Mouse (Mus musculus) adrenal gland, postnatal 4 days (tissue): ENCODE results near the gene Sorcs2. TPM values are rescaled to one million over a fixed set of nuclear protein-coding genes. Genes with fewer than 3 reads are reported as not detected.
"Not testable (repeated sequence)": the region's sequence is repeated elsewhere in the genome, so short reads cannot be mapped to it uniquely, and the experiment has no call there.

Experiments used
- DNase-seq, 2 experiments: peaks; one replicate each; pipeline ENCODE4 v3.0.0; 2021 to 2022; ENCODE audit warnings: low spot score in 2 of 2, mixed read lengths in 2 of 2
- total RNA-seq, 2 experiments: library from RNA; stranded (reverse); gene quantifications; 2 replicates each; pipeline ENCODE4 v1.2.3; 2021

Gene Sorcs2
- total RNA-seq, 2 experiments from 2014 or later = 33.0 to 35.5 TPM

GRCm38 (mm10) chr5:36252746-36253504 is 145.0 kb downstream of the Sorcs2 start:
- no peak for DNase-seq

GRCm38 (mm10) chr5:36248022-36248421 is 149.9 kb downstream of the Sorcs2 start:
- no peak for DNase-seq

GRCm38 (mm10) chr5:36237526-36237925 is 160.4 kb downstream of the Sorcs2 start:
- DNase-seq = not testable (repeated sequence)

GRCm38 (mm10) chr5:36230301-36230780 is 167.6 kb downstream of the Sorcs2 start:
- DNase-seq = no peak

- DNase-seq = no peak
Measured at GRCm38 (mm10) chr5:36228405-36229370, 169.3 kb downstream of the Sorcs2 start.

- DNase-seq = no peak
Measured at GRCm38 (mm10) chr5:36226296-36226695, 171.6 kb downstream of the Sorcs2 start.

- no peak for DNase-seq
Measured at GRCm38 (mm10) chr5:36225855-36226254, 172.1 kb downstream of the Sorcs2 start.

GRCm38 (mm10) chr5:36223787-36224186 is 174.2 kb downstream of the Sorcs2 start:
- peak in 1 of 2 experiments; percentile 45 for DNase-seq

- no peak for DNase-seq
Measured at GRCm38 (mm10) chr5:36220626-36221025, 177.3 kb downstream of the Sorcs2 start.

GRCm38 (mm10) chr5:36220105-36220504 is 177.8 kb downstream of the Sorcs2 start:
- no peak for DNase-seq

- DNase-seq = no peak
Measured at GRCm38 (mm10) chr5:36213310-36213709, 184.6 kb downstream of the Sorcs2 start.

GRCm38 (mm10) chr5:36208803-36209202 is 189.1 kb downstream of the Sorcs2 start:
- DNase-seq = no peak

- DNase-seq = no peak
Measured at GRCm38 (mm10) chr5:36205397-36205796, 192.5 kb downstream of the Sorcs2 start.

- DNase-seq = no peak
Measured at GRCm38 (mm10) chr5:36203916-36204315, 194.0 kb downstream of the Sorcs2 start, which contains the start of gene Psapl1. Gene Psapl1, plus strand, starts transcription at chr5:36204021.

GRCm38 (mm10) chr5:36203421-36203820 is 194.5 kb downstream of the Sorcs2 start:
- DNase-seq = no peak

GRCm38 (mm10) chr5:36202781-36203180 is 195.2 kb downstream of the Sorcs2 start:
- DNase-seq = no peak

GRCm38 (mm10) chr5:36199519-36199918 is 198.4 kb downstream of the Sorcs2 start:
- no peak for DNase-seq

- DNase-seq = no peak
Measured at GRCm38 (mm10) chr5:36195436-36195835, 202.5 kb downstream of the Sorcs2 start.

- DNase-seq = no peak
Measured at GRCm38 (mm10) chr5:36194631-36195030, 203.3 kb downstream of the Sorcs2 start.

- DNase-seq = no peak
Measured at GRCm38 (mm10) chr5:36192677-36193076, 205.3 kb downstream of the Sorcs2 start.

GRCm38 (mm10) chr5:36191876-36192275 is 206.1 kb downstream of the Sorcs2 start:
- no peak for DNase-seq

GRCm38 (mm10) chr5:36191285-36191684 is 206.7 kb downstream of the Sorcs2 start:
- no peak for DNase-seq
